Mouse (Mus musculus) myocyte (in vitro differentiated cells): Measurements from ENCODE around the gene Ddr2.

ENCODE experiments used
- CEBPB ChIP-seq: IDR thresholded peaks from 2 replicates; pipeline ENCODE4 v1.6.1; 2011; ENCODE audit warnings: mild to moderate bottlenecking, moderate library complexity; ENCODE audit not compliant: poor library complexity, insufficient read depth, severe bottlenecking
- E2F4 ChIP-seq: IDR thresholded peaks from one replicate; pipeline ENCODE4 v1.6.1; 2011; ENCODE audit warnings: mild to moderate bottlenecking, control low read depth, moderate library complexity; ENCODE audit not compliant: insufficient read depth
- MAX ChIP-seq: IDR thresholded peaks from one replicate; pipeline ENCODE4 v1.6.1; 2011; ENCODE audit warnings: low read depth, mild to moderate bottlenecking, control low read depth
- MYOD1 ChIP-seq, 3 experiments: IDR thresholded peaks; one replicate each; pipeline ENCODE4 v1.6.1; 2011; ENCODE audit warnings: control low read depth in 2 of 3, low read depth in 2 of 3, mild to moderate bottlenecking in 2 of 3, moderate library complexity in 1 of 3; ENCODE audit not compliant: insufficient read length in 2 of 3, control insufficient read depth in 1 of 3
- MYOG ChIP-seq, 3 experiments: IDR thresholded peaks; one replicate each; pipeline ENCODE4 v1.6.1; 2011; ENCODE audit warnings: control low read depth in 2 of 3, low read depth in 2 of 3, mild to moderate bottlenecking in 2 of 3; ENCODE audit not compliant: insufficient read length in 2 of 3, control insufficient read depth in 1 of 3, insufficient read depth in 1 of 3
- POLR2A ChIP-seq: IDR thresholded peaks from one replicate; pipeline ENCODE4 v1.6.1; 2011; ENCODE audit warnings: low read depth, mild to moderate bottlenecking, control low read depth, moderate library complexity; ENCODE audit not compliant: insufficient read length
- POLR2AphosphoS2 ChIP-seq: IDR thresholded peaks from one replicate; pipeline ENCODE4 v1.6.1; 2011; ENCODE audit warnings: low read depth, control low read depth; ENCODE audit not compliant: insufficient read length
- SRF ChIP-seq: IDR thresholded peaks from one replicate; pipeline ENCODE4 v1.6.1; 2011; ENCODE audit warnings: low read depth; ENCODE audit not compliant: control insufficient read depth, insufficient read length
- TCF12 ChIP-seq: IDR thresholded peaks from one replicate; pipeline ENCODE4 v1.6.1; 2011; ENCODE audit warnings: mild to moderate bottlenecking, control low read depth; ENCODE audit not compliant: poor library complexity, insufficient read depth, severe bottlenecking
- USF1 ChIP-seq: IDR thresholded peaks from one replicate; pipeline ENCODE4 v1.6.1; 2011; ENCODE audit warnings: low read depth, mild to moderate bottlenecking, control low read depth, moderate library complexity

- no peak for TF ChIP-seq MAX
- no peak for TF ChIP-seq POLR2A
- no peak for TF ChIP-seq MYOG (IDR thresholded peaks at IDR 0.05; ENCODE audit: control insufficient read depth in 1 of 3, insufficient read depth in 1 of 3, insufficient read length in 2 of 3, low read depth in 2 of 3)
- no peak for TF ChIP-seq POLR2AphosphoS2
- TF ChIP-seq USF1, result no peak
- no peak for TF ChIP-seq TCF12
- TF ChIP-seq SRF, result no peak
- TF ChIP-seq MYOD1 (IDR thresholded peaks at IDR 0.05; ENCODE audit: control insufficient read depth in 1 of 3, insufficient read length in 2 of 3, low read depth in 2 of 3), result no peak
- no peak for TF ChIP-seq E2F4
- no peak for TF ChIP-seq CEBPB
Observed at GRCm38 (mm10) chr1:170150870-170151269, 40.3 kb upstream of the Ddr2 start.
